Mouse (Mus musculus) heart, adult 2 months (tissue): Measurements from ENCODE around the gene Nup93.

Experiments used
- CTCF ChIP-seq: fragments of 200-600 bp; IDR thresholded peaks from 2 replicates; pipeline ENCODE4 v1.8.1; 2022; ENCODE audit warnings: antibody characterized with exemption, mild to moderate bottlenecking, moderate library complexity
- EP300 ChIP-seq: fragments of 200-500 bp; IDR thresholded peaks from 2 replicates; pipeline ENCODE4 v1.6.1; 2011; ENCODE audit warnings: low read depth, low read length, control low read depth; ENCODE audit not compliant: insufficient read depth
- POLR2A ChIP-seq: fragments of 200-500 bp; IDR thresholded peaks from 2 replicates; pipeline ENCODE4 v1.6.1; 2011; ENCODE audit warnings: mild to moderate bottlenecking, low read depth, low read length, control low read depth; ENCODE audit not compliant: insufficient read depth

GRCm38 (mm10) chr8:94179713-94180560 lies 34.4 kb upstream of the Nup93 start:
- TF ChIP-seq CTCF (no peak), EP300 (peak; percentile 31; the same call in 1 of the 2 replicates), POLR2A (no peak; the same call in 1 of the 2 replicates)
